ENCODE assay signal across 8 mouse cellular contexts in genomic region chr13:21786899-21787629, GRCm38 (mm10). TPM values are rescaled to one million over a fixed set of nuclear protein-coding genes. Genes with fewer than 3 reads are reported as not detected.
DNase-seq lines count a peak whose midpoint lies in the region; ATAC-seq and TF ChIP-seq lines count a peak whose summit lies in the region.
"Not testable (repeated sequence)": the region's sequence is repeated elsewhere in the genome, so short reads cannot be mapped to it uniquely, and the experiment has no call there.

Gene Hist1h2an (minus strand): TSS chr13:21787218.
Gene Hist1h2bp (plus strand): TSS chr13:21787461.

- TF ChIP-seq POLR2A in olfactory bulb, adult 2 months (IDR thresholded peaks at IDR 0.05; ENCODE audit: insufficient read depth, low read depth, low read length); thymus, adult 2 months (IDR thresholded peaks at IDR 0.05; ENCODE audit: control insufficient read depth, extremely low read depth, insufficient read depth, low read length, poor library complexity): not testable (repeated sequence)

- intact Hi-C loops in heart, postnatal 36 days (cut with DNase I): loop anchor here (10.0 kb wide), 5 partner anchors 48 to 1898 kb away; partner anchors contain the start of genes Hist1h2ac, Hist1h2ai, Hist1h2ap and Hist1h2bc

- peak; percentile 10; the same call in 1 of the 2 replicates for TF ChIP-seq CTCF in layer of hippocampus, adult 2 months (conservative IDR thresholded peaks at IDR 0.05)
- TF ChIP-seq CTCF in lung, embryonic 14.5 days (IDR thresholded peaks at IDR 0.05; ENCODE audit: low read depth); olfactory bulb, adult 2 months (IDR thresholded peaks at IDR 0.05; ENCODE audit: insufficient read depth, low read depth, low read length); thymus, adult 2 months (IDR thresholded peaks at IDR 0.05; ENCODE audit: borderline replicate concordance, control insufficient read depth, extremely low read depth, insufficient read depth, low read length, poor library complexity): not testable (repeated sequence)

- H3K36me3 ChIP-seq in ES-E14 (ENCODE audit: control insufficient read depth, insufficient read depth, low read length, poor library complexity, severe bottlenecking); forebrain, embryonic 16.5 days (ENCODE audit: control insufficient read depth, insufficient read depth); lung, embryonic 14.5 days (ENCODE audit: insufficient read depth); thymus, adult 2 months (ENCODE audit: control insufficient read depth, insufficient read depth, low read length): not testable (repeated sequence)

- H3K4me2 ChIP-seq in forebrain, embryonic 16.5 days (ENCODE audit: low read length): peak within 1 kb of the TSS; percentile 57
- peak within 1 kb of the TSS; percentile 64 for H3K4me2 ChIP-seq in lung, embryonic 14.5 days

- DNase-seq in ES-E14 (ENCODE audit: low read depth, low spot score): peak; percentile 92
- peak; percentile 84 to 86 for DNase-seq in cerebellum, adult 18-20 months
- DNase-seq in heart, postnatal 36 days: peak; percentile 77 to 86
- DNase-seq in layer of hippocampus, adult 2 months (ENCODE audit: low spot score in 2 of 2): peak; percentile 94 to 96
- DNase-seq in lung, embryonic 14.5 days: peak; percentile 100
- DNase-seq in thymus, adult 2 months: peak; percentile 83

- peak within 1 kb of the TSS; percentile 52 to 55 for H3K4me3 ChIP-seq in ES-E14 (ENCODE audit: insufficient read depth in 1 of 2, low read depth in 1 of 2, low read length in 2 of 2, poor library complexity in 1 of 2, severe bottlenecking in 1 of 2)
- H3K4me3 ChIP-seq in forebrain, embryonic 16.5 days (replicated peaks; ENCODE audit: low read length): peak within 1 kb of the TSS; percentile 44
- peak within 1 kb of the TSS; percentile 56 for H3K4me3 ChIP-seq in layer of hippocampus, adult 2 months
- H3K4me3 ChIP-seq in lung, embryonic 14.5 days (ENCODE audit: low read depth, low read length): peak within 1 kb of the TSS; percentile 34
- H3K4me3 ChIP-seq in olfactory bulb, adult 2 months (ENCODE audit: insufficient read depth, low read depth, low read length): peak within 1 kb of the TSS; percentile 60
- H3K4me3 ChIP-seq in thymus, adult 2 months (ENCODE audit: control insufficient read depth, insufficient read depth, low read length): peak within 1 kb of the TSS; percentile 55

- H3K9ac ChIP-seq in ES-E14 (ENCODE audit: insufficient read depth, low read depth, low read length, poor library complexity, severe bottlenecking): peak within 1 kb of the TSS; percentile 67
- peak within 1 kb of the TSS; percentile 52 for H3K9ac ChIP-seq in forebrain, embryonic 16.5 days (replicated peaks; ENCODE audit: low read depth, low read length)
- peak within 1 kb of the TSS; percentile 61 for H3K9ac ChIP-seq in lung, embryonic 14.5 days

- not testable (repeated sequence) for H3K27me3 ChIP-seq in forebrain, embryonic 16.5 days (replicated peaks; ENCODE audit: control insufficient read depth, insufficient read depth, low read length); lung, embryonic 14.5 days (ENCODE audit: insufficient read depth, low read length); thymus, adult 2 months (ENCODE audit: control insufficient read depth, insufficient read depth, low read length)

- peak; percentile 91 for ATAC-seq in forebrain, embryonic 16.5 days
- ATAC-seq in lung, embryonic 14.5 days (ENCODE audit: insufficient read depth): peak; percentile 92

- in situ Hi-C loops in ES-E14 (cut with MboI; ENCODE audit: low sequenced_read_pairs in 2 of 2, unreplicated experiment in 2 of 2): not testable (repeated sequence)

- under 1% methylated on average over 32 of the region's 63 CpGs for WGBS in forebrain, embryonic 16.5 days
- WGBS in lung, embryonic 14.5 days: under 1% methylated on average over 35 of the region's 63 CpGs
- WGBS in olfactory bulb, adult 2 months: under 1% methylated on average over 42 of the region's 63 CpGs
- WGBS in thymus, adult 2 months: under 1% methylated on average over 42 of the region's 63 CpGs

- not testable (repeated sequence) for H3K9me3 ChIP-seq in ES-E14 (ENCODE audit: control insufficient read depth, insufficient read depth, low read depth, low read length); forebrain, embryonic 16.5 days (ENCODE audit: control insufficient read depth, low read length); lung, embryonic 14.5 days (ENCODE audit: low read depth, low read length)

- not testable (repeated sequence) for H3K4me1 ChIP-seq in ES-E14 (ENCODE audit: control insufficient read depth in 2 of 2, insufficient read depth in 2 of 2, low read length in 2 of 2, poor library complexity in 1 of 2); olfactory bulb, adult 2 months (ENCODE audit: control insufficient read depth, insufficient read depth, low read length); thymus, adult 2 months (replicated peaks; ENCODE audit: control insufficient read depth, insufficient read depth, low read length)
- H3K4me1 ChIP-seq in forebrain, embryonic 16.5 days (replicated peaks; ENCODE audit: control insufficient read depth, insufficient read depth, low read length): peaks cover 36% of the 10 kb centered on the region
- peaks cover 17% of the 10 kb centered on the region; the same call in 1 of the 2 replicates for H3K4me1 ChIP-seq in lung, embryonic 14.5 days (ENCODE audit: insufficient read depth)

- H3K27ac ChIP-seq in ES-E14 (ENCODE audit: insufficient read depth, low read depth, low read length, poor library complexity, severe bottlenecking): peak within 1 kb of the TSS; percentile 84
- H3K27ac ChIP-seq in forebrain, embryonic 16.5 days (ENCODE audit: low read length): peak within 1 kb of the TSS; percentile 74
- H3K27ac ChIP-seq in layer of hippocampus, adult 2 months: peak within 1 kb of the TSS; percentile 62
- peak within 1 kb of the TSS; percentile 100 for H3K27ac ChIP-seq in lung, embryonic 14.5 days (ENCODE audit: low read depth)
- peak within 1 kb of the TSS; percentile 80 for H3K27ac ChIP-seq in olfactory bulb, adult 2 months (ENCODE audit: insufficient read depth, low read depth, low read length)
- peak within 1 kb of the TSS; percentile 89 for H3K27ac ChIP-seq in thymus, adult 2 months (ENCODE audit: control insufficient read depth, insufficient read depth, low read length)

TF ChIP-seq in ES-E14, 5 proteins besides CTCF, POLR2A, EP300 and RAD21:
- TF ChIP-seq CHD2 (IDR thresholded peaks at IDR 0.05; ENCODE audit: low read depth, low read length): peak; percentile 82; the same call in 1 of the 2 replicates

RNA-seq across cellular contexts. Expression of gene Hist1h2an, which starts in this region (rescaled TPM):
- 657 and 889 TPM in 2 replicates for total RNA-seq in ES-E14 (2012; rRNA removed)
- 1.7 TPM in 1 of 2 replicates, not detected in the other for polyA plus RNA-seq in forebrain, embryonic 16.5 days (2015; fragmentation: Nextera tagmentation; extraction: Ambion mirVana)
- 1 to 10 TPM; 1.0 to 2.1 TPM for total RNA-seq in heart, postnatal 36 days (2021)
- 1 to 10 TPM in 1 of 2 experiments, not detected in 1; 2.8 TPM for total RNA-seq in layer of hippocampus, adult 2 months (2021)
- polyA plus RNA-seq in lung, embryonic 14.5 days (2014; fragmentation: Nextera tagmentation; extraction: Ambion mirVana): 7.2 and 8.9 TPM in 2 replicates
- polyA plus RNA-seq in olfactory bulb, adult 2 months (2012; ENCODE audit: insufficient read depth, insufficient read length, low replicate concordance, missing spikeins): not detected in 2 replicates
- polyA plus RNA-seq in thymus, adult 2 months (2012; rRNA removed): 183 and 223 TPM in 2 replicates

RNA-seq across cellular contexts. Expression of gene Hist1h2bp, which starts in this region (rescaled TPM):
- total RNA-seq in ES-E14 (2012; rRNA removed): 634 and 879 TPM in 2 replicates
- 2.0 TPM in 1 of 2 replicates, not detected in the other for polyA plus RNA-seq in forebrain, embryonic 16.5 days (2015; fragmentation: Nextera tagmentation; extraction: Ambion mirVana)
- 1 to 10 TPM; 5.4 to 5.7 TPM for total RNA-seq in heart, postnatal 36 days (2021)
- total RNA-seq in layer of hippocampus, adult 2 months (2021): 1 to 10 TPM; 6.8 to 8.1 TPM
- polyA plus RNA-seq in lung, embryonic 14.5 days (2014; fragmentation: Nextera tagmentation; extraction: Ambion mirVana): 2.0 and 3.4 TPM in 2 replicates
- polyA plus RNA-seq in olfactory bulb, adult 2 months (2012; ENCODE audit: insufficient read depth, insufficient read length, low replicate concordance, missing spikeins): not detected in 2 replicates
- polyA plus RNA-seq in thymus, adult 2 months (2012; rRNA removed): 39.3 and 52.7 TPM in 2 replicates

Comparison
In these comparisons a context has a peak if more than half of its experiments do, and no peak if none do; other contexts are left out.
1. Peak in every context shown above with its lines: DNase-seq, ATAC-seq, H3K4me3 ChIP-seq and H3K27ac ChIP-seq.
2. RNA of gene Hist1h2an (total RNA-seq): 657 to 889 TPM in ES-E14; 2.8 TPM in layer of hippocampus, adult 2 months and 1.0 to 2.1 TPM in heart, postnatal 36 days; every median in the first group is over 100 times any median in the second.
3. RNA of gene Hist1h2bp (total RNA-seq): 634 to 879 TPM in ES-E14; 6.8 to 8.1 TPM in layer of hippocampus, adult 2 months and 5.4 to 5.7 TPM in heart, postnatal 36 days; every median in the first group is over 10 times any median in the second.
4. RNA of gene Hist1h2an (polyA plus RNA-seq): 183 to 223 TPM in thymus, adult 2 months; 7.2 to 8.9 TPM in lung, embryonic 14.5 days, 1.7 TPM in forebrain, embryonic 16.5 days and not detected in olfactory bulb, adult 2 months; every median in the first group is over 10 times any median in the second.